Mouse (Mus musculus): Measurements from ENCODE around the gene Ifna16.

Gene Ifna16

DNA sequence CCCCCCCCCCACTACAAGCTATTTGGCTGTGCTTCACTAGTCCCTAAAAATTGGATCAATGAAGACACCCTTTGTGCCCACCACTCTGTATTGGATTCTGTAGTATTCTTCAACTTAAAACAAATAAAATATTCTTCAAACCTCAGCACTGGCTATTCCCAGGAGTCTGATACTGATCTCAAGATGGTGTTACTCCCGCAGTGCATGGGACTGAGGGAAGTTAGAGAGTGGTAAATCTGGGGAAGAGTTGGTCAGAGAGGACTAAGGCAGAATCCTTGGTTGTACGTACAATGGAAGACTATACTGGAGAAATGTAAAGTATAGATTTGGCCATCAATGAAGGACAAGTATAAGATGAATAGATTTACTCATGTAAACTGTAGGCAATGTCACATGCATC lies 34.2 kb downstream of the Ifna16 start:
- DNase-seq (ENCODE audit: low spot score in 2 of 2), result no peak

DNA sequence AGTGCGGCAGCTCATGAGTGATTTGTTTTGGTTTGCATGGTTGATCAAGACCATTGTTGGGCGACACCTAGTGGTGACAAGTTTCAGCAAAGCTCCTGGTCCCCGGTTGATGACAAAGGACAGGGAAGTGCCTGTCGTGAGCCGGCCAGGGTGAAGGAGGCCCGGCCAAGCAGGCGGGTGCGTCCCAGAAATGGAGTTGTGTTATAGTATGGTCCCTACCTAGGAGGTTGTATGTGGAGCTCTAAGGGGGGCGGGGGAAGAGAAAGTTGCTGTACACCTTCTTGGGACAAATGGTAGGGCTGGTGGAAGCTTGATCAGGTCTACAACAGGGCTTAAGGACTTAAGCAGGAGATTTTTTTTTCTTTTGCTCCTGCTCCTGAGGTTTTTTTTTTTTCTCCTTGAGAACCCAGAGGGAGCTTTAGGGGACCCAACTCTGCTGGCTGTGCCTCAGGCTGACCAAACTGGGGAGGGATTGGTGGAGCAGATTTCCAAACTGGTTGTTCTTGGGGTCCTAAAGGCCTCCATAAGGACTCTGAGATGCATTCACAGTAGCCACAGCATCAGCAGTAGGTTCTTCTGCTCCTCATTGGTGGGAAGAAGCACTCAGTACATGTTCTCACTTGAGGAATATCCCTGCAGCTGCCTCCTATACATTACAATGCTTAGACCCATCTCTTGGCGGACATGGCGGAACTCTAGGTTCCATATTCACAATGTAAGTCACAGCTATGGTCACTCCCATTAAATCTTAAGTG lies 35.5 kb downstream of the Ifna16 start:
- DNase-seq (ENCODE audit: low spot score in 2 of 2), result peak; percentile 35 to 90

DNA sequence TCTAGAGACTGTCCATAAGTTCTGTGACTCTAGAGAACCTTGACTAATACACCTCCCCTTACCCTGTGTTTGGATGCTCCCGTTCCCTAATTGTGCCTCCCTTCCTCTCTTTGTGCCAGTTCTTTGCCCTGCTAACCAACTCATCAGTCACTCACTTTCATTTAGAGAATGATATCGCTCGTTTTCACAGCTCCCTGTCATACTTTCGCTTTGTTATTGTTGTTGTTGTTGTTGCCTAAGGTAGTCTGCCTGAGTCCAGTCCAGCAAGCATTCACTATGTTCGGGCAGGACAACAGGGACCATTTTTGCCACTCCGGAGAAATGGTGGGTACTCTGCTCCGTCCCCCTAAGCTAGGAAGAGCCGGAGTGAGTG lies 36.0 kb downstream of the Ifna16 start:
- DNase-seq (ENCODE audit: low spot score in 2 of 2), result no peak

DNA sequence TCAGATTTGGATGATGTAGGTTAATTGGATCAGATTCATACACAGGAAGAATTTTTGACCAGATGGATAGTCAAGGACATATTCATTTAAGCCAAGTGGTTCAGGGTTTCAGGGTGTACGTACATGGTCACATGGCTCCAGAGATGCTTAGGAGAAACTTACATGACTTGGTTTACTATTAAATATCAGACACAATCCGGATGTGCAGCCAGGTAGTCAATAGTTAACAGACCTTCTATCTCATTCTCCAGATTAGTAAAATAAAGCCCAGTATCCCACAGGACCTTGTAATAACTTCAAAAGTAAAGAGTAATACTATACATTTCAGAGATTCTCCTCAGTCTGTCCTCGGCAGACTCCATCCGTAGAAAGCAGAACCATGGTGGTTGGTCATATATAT lies 42.4 kb downstream of the Ifna16 start, which contains the start of gene C87499:
C87499 (minus strand) TSS at position 101 of the 400 bp plus-strand sequence.
- DNase-seq (ENCODE audit: low spot score in 2 of 2), result no peak
